Mouse (Mus musculus): Measurements from ENCODE around the gene Gm17949. TPM values are rescaled to one million over a fixed set of nuclear protein-coding genes. Genes with fewer than 3 reads are reported as not detected.

The Gm17949 gene
- polyA plus RNA-seq, 1 experiment from 2014 or later: 0.43 TPM

- ATAC-seq (replicated peaks): peak; percentile 98
- H3K4me1 ChIP-seq: peaks cover 15% of the 10 kb centered on the region
- peak within 1 kb of the TSS; percentile 57 for H3K4me2 ChIP-seq
- H3K9ac ChIP-seq: peak within 1 kb of the TSS; percentile 84
- H3K36me3 ChIP-seq (replicated peaks): peaks cover 33% of the 10 kb centered on the region
- no peaks in the 10 kb centered on the region for H3K9me3 ChIP-seq
- H3K27me3 ChIP-seq (replicated peaks): no peaks in the 10 kb centered on the region
- H3K27ac ChIP-seq: peak within 1 kb of the TSS; percentile 86
- H3K4me3 ChIP-seq: peak within 1 kb of the TSS; percentile 79
- WGBS: under 1% methylated on average over 38 of the region's 38 CpGs
Observed at GRCm38 (mm10) chr17:56997029-56997667, 14.1 kb upstream of the Gm17949 start, which contains the start of gene Alkbh7. Gene Alkbh7 (plus strand): TSS chr17:56997339.

- peaks cover 15% of the 10 kb centered on the region for H3K4me1 ChIP-seq
- H3K27me3 ChIP-seq (replicated peaks): no peaks in the 10 kb centered on the region
- no peak overlapping the region for H3K4me3 ChIP-seq
- 89% methylated on average over 9 of the region's 9 CpGs for WGBS
- peaks cover 26% of the 10 kb centered on the region for H3K36me3 ChIP-seq (replicated peaks)
- no peak overlapping the region for H3K27ac ChIP-seq
- no peak overlapping the region for H3K4me2 ChIP-seq
- no peaks in the 10 kb centered on the region for H3K9me3 ChIP-seq
- ATAC-seq (replicated peaks): no peak
- no peak overlapping the region for H3K9ac ChIP-seq
Observed at GRCm38 (mm10) chr17:56999414-56999813, 11.9 kb upstream of the Gm17949 start.

- ATAC-seq (replicated peaks): no peak
- Histone ChIP-seq H3K9me3 (no peaks in the 10 kb centered on the region), H3K27me3 (replicated peaks) (no peaks in the 10 kb centered on the region), H3K4me2 (no peak within 1 kb of the TSS), H3K4me3 (no peak within 1 kb of the TSS), H3K9ac (no peak within 1 kb of the TSS), H3K36me3 (replicated peaks) (peaks cover 24% of the 10 kb centered on the region), H3K4me1 (peaks cover 15% of the 10 kb centered on the region), H3K27ac (no peak within 1 kb of the TSS)
- WGBS: 85% methylated on average over 9 of the region's 9 CpGs
Observed at GRCm38 (mm10) chr17:56999968-57000609, 11.2 kb upstream of the Gm17949 start, which contains the start of gene Pspn. Gene Pspn (minus strand): TSS chr17:57000018.

GRCm38 (mm10) chr17:57001228-57001627 lies 10.0 kb upstream of the Gm17949 start:
- ATAC-seq (replicated peaks): no peak
- Histone ChIP-seq H3K4me1 (peaks cover 15% of the 10 kb centered on the region), H3K4me2 (no peak overlapping the region), H3K27me3 (replicated peaks) (no peaks in the 10 kb centered on the region), H3K27ac (no peak overlapping the region), H3K9me3 (no peaks in the 10 kb centered on the region), H3K4me3 (no peak overlapping the region), H3K36me3 (replicated peaks) (peaks cover 27% of the 10 kb centered on the region), H3K9ac (no peak overlapping the region)
- WGBS: 83% methylated on average over 8 of the region's 8 CpGs

DNA sequence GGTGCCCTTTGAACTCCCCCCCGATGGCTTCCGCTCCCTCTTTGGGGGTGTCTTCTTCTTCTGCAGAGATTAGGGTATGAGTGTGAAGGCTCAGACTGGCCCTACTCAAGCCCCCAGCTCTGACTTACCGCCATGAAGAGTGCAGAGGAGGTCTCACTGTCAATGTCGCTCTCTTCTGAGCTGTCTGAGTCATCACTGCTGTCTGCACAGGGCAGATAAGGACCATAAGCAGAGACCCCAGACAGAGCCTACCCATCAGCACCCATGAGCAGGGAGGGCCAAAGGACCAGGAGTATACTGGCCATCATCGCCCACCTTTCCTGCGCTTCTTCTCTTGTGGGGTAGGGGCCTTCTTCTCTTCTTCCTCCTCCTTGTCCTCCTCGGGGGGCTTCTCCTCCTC lies 7.3 kb upstream of the Gm17949 start:
- H3K27ac ChIP-seq: no peak overlapping the region
- 99% methylated on average over 7 of the region's 7 CpGs for WGBS
- H3K4me2 ChIP-seq: no peak overlapping the region
- no peak overlapping the region for H3K9ac ChIP-seq
- peaks cover 44% of the 10 kb centered on the region for H3K36me3 ChIP-seq (replicated peaks)
- H3K4me1 ChIP-seq: no peaks in the 10 kb centered on the region
- no peaks in the 10 kb centered on the region for H3K27me3 ChIP-seq (replicated peaks)
- H3K9me3 ChIP-seq: no peaks in the 10 kb centered on the region
- ATAC-seq (replicated peaks): no peak
- no peak overlapping the region for H3K4me3 ChIP-seq

DNA sequence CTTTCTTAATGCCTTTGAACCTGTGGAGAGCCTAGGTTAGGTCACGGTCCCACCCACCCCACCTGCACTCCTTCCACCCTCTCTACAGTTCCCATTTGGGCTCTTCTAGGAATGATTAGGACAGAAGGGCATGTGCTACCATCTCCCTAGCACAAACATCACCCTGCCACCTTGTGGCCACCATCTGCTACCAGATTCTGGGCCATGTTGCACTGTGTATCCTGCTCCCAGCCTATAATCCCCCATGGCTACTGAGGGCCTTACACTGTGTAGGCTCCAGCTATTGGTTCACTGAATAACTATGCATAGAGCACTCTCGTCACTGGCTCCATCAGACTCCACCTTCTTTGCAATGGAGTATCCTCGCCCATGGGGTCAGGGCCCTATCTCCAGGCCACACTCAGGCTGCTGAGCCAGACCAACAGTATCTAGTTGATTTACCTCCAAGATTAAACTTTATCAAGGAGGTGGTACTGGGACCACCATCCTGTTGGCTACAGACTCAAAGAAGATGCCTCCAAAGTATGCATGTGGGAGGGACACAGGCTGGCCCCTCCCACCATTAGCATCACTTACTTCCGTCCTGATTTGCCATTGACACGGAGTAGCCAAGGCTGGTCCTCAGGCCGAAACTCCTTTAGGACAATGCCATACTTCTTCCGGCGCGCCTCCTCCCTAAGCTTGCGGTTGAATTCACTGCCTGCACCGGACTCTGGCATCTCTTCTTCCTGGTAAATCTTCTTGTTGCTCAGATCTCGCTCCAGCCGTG lies 3.9 kb upstream of the Gm17949 start:
- peaks cover 44% of the 10 kb centered on the region for H3K36me3 ChIP-seq (replicated peaks)
- no peaks in the 10 kb centered on the region for H3K9me3 ChIP-seq
- no peak overlapping the region for H3K4me2 ChIP-seq
- peaks cover 19% of the 10 kb centered on the region for H3K4me1 ChIP-seq
- no peak for ATAC-seq (replicated peaks)
- H3K4me3 ChIP-seq: no peak overlapping the region
- no peak overlapping the region for H3K27ac ChIP-seq
- no peak overlapping the region for H3K9ac ChIP-seq
- no peaks in the 10 kb centered on the region for H3K27me3 ChIP-seq (replicated peaks)
- WGBS: 94% methylated on average over 13 of the region's 13 CpGs

DNA sequence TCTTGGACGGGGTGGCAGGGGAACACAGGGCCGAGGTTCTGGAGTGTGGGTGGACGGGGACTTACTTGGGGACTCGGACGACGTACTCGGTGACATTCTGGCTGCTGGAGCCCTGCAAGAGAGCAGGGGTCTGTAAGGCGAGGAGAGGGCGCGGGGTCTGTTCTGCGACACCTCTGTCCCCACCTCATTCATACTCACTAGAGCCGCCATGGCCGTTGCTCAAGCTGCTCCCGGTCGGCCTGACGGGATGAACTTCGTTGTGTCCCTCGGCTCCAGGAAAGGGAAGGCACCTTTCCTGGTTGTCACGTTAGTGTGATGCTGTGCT lies 396 bp upstream of the Gm17949 start:
- ATAC-seq (replicated peaks): peak; percentile 68
- Histone ChIP-seq H3K27ac (peak overlapping the region; percentile 81), H3K36me3 (replicated peaks) (peaks cover 22% of the 10 kb centered on the region), H3K9ac (peak overlapping the region; percentile 61), H3K4me3 (peak overlapping the region; percentile 59), H3K4me1 (peaks cover 23% of the 10 kb centered on the region), H3K27me3 (replicated peaks) (no peaks in the 10 kb centered on the region), H3K4me2 (peak overlapping the region; percentile 92), H3K9me3 (no peaks in the 10 kb centered on the region)
- 0% methylated on average over 19 of the region's 19 CpGs for WGBS

DNA sequence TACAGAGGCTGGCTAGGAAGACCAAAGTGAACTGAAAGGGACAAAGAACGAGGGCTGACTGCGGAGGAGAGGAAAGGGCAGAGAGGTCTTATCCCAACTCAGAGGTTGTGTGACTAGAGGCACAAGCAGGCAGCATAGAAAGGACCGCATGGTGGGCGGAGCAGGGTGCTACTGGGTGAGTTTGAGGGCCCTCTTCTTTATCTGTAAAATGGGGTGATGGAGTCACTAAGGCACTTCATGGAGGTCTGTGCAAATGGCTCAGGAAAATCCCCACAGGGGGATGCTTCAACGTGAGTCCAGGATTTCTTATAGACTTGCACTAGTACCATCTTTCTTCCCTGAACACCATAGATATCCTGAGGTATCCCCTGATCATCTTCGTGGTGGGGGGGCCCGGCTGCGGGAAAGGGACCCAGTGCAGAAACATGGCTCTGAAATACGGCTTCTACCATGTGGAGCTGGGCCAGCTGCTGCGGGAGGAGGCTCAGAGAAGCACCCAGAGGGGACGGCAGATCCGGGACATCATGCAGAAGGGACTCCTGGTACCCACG lies 1.1 kb downstream of the Gm17949 start:
- peaks cover 23% of the 10 kb centered on the region for H3K4me1 ChIP-seq

GRCm38 (mm10) chr17:57019693-57020092 lies 8.4 kb downstream of the Gm17949 start:
- H3K9me3 ChIP-seq: no peaks in the 10 kb centered on the region
- ATAC-seq (replicated peaks): no peak
- 71% methylated on average over 2 of the region's 2 CpGs for WGBS
- H3K4me3 ChIP-seq: no peak overlapping the region
- no peak overlapping the region for H3K9ac ChIP-seq
- H3K36me3 ChIP-seq (replicated peaks): peaks cover 33% of the 10 kb centered on the region
- no peak overlapping the region for H3K4me2 ChIP-seq
- no peaks in the 10 kb centered on the region for H3K4me1 ChIP-seq
- H3K27ac ChIP-seq: no peak overlapping the region
- H3K27me3 ChIP-seq (replicated peaks): no peaks in the 10 kb centered on the region

More for the DNA sequence above, 1.1 kb downstream of the Gm17949 start:
- Histone ChIP-seq H3K4me3 (peak overlapping the region; percentile 59), H3K9me3 (no peaks in the 10 kb centered on the region), H3K4me2 (peak overlapping the region; percentile 64), H3K27ac (peak overlapping the region; percentile 92), H3K36me3 (replicated peaks) (peaks cover 7% of the 10 kb centered on the region), H3K27me3 (replicated peaks) (no peaks in the 10 kb centered on the region), H3K9ac (peak overlapping the region; percentile 69; the same call in 1 of the 2 replicates)
- WGBS: 74% methylated on average over 13 of the region's 13 CpGs
- ATAC-seq (replicated peaks): peak; percentile 1; the same call in 1 of the 2 replicates

GRCm38 (mm10) chr17:57020960-57021359 lies 9.7 kb downstream of the Gm17949 start:
- Histone ChIP-seq H3K4me2 (no peak overlapping the region), H3K36me3 (replicated peaks) (peaks cover 45% of the 10 kb centered on the region), H3K9ac (no peak overlapping the region), H3K27ac (no peak overlapping the region), H3K9me3 (no peaks in the 10 kb centered on the region), H3K27me3 (replicated peaks) (no peaks in the 10 kb centered on the region), H3K4me1 (no peaks in the 10 kb centered on the region), H3K4me3 (no peak overlapping the region)
- ATAC-seq (replicated peaks): no peak
- 89% methylated on average over 5 of the region's 5 CpGs for WGBS

GRCm38 (mm10) chr17:57027471-57027870 lies 16.2 kb downstream of the Gm17949 start:
- 90% methylated on average over 4 of the region's 4 CpGs for WGBS

DNA sequence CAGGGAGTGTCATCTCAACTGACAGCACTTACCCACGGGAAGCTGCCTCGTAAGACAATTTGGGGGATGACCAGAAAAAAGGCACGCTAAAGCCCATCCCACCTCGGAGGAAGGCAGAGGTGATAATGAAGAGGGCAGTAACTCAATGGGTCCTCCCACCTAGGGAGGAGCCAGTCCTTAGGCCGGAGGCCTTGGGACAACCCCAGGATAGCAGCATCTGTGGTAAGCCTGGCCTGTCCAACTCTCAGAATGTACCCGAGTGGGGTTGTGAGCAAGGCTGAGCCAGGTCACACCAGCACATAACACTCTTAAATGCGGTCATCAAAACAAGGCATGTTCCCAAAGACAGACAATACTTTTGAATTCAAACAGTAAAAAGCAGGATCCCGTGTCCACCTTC lies 18.4 kb downstream of the Gm17949 start:
- Histone ChIP-seq H3K4me2 (peak overlapping the region; percentile 69), H3K9ac (peak overlapping the region; percentile 98), H3K9me3 (no peaks in the 10 kb centered on the region), H3K27me3 (replicated peaks) (no peaks in the 10 kb centered on the region), H3K4me1 (peaks cover 17% of the 10 kb centered on the region), H3K27ac (no peak overlapping the region), H3K36me3 (replicated peaks) (peaks cover 32% of the 10 kb centered on the region; the same call in 1 of the 2 replicates), H3K4me3 (peak overlapping the region; percentile 88)
- WGBS: 46% methylated on average over 8 of the region's 8 CpGs
- no peak for ATAC-seq (replicated peaks)

More at GRCm38 (mm10) chr17:57027471-57027870, 16.2 kb downstream of the Gm17949 start:
- no peak for ATAC-seq (replicated peaks)
- peaks cover 17% of the 10 kb centered on the region for H3K4me1 ChIP-seq
- H3K27ac ChIP-seq: no peak overlapping the region
- no peak overlapping the region for H3K4me3 ChIP-seq
- peaks cover 55% of the 10 kb centered on the region for H3K36me3 ChIP-seq (replicated peaks)
- H3K9ac ChIP-seq: no peak overlapping the region
- H3K27me3 ChIP-seq (replicated peaks): no peaks in the 10 kb centered on the region
- no peaks in the 10 kb centered on the region for H3K9me3 ChIP-seq
- no peak overlapping the region for H3K4me2 ChIP-seq

Measured in midbrain, embryonic 15.5 days (tissue).